Mouse (Mus musculus) kidney, adult 2 months (tissue): ENCODE results near the gene Ripply3.

ENCODE experiments used
- CTCF ChIP-seq: fragments of 200-500 bp; conservative IDR thresholded peaks from 2 replicates; pipeline ENCODE4 v1.5.1; 2011; ENCODE audit warnings: low read depth, mild to moderate bottlenecking, control low read depth, low read length, moderate library complexity, mixed read lengths; ENCODE audit not compliant: insufficient read depth, insufficient read length
- POLR2A ChIP-seq: fragments of 200-500 bp; IDR thresholded peaks from one replicate; pipeline ENCODE4 v1.6.1; 2011; ENCODE audit warnings: low read depth, low read length, control low read depth

DNA sequence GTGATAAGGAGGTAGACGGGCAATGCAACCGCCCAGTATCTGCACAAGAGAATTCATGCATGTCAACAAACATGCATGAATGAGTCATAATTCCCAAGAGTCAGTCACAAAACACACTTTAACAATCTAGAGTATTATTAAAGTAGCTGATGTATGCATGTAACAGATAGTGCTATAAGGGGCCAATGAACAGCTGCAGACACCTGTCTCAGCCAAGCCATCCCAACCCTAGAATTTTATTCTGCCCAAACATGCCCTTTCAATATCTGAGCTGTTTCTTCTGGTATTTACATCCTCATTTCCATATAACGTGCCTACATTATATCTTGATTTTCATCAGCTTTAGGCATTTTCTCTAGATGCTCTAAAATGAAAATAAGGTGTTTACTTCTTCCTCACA is 37.2 kb downstream of the Ripply3 start:
- no peak for TF ChIP-seq CTCF
- no peak for TF ChIP-seq POLR2A
